Comparison of ENCODE assay signal across 8 mouse cellular contexts in the genomic region with DNA sequence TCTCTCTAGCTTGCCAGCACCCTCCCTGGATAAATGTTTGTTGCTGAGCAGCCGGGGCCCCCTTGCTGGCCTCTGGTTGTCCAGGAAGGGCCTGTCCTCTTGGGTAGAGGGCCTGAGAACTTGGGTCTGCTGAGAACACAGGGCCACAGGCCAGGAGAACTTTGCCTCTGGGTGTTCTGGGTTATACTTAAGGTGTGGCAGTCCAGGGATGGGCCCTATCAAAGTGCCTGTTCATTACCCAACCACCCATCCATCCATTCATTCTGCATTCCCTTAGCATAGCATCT. TPM values are rescaled to one million over a fixed set of nuclear protein-coding genes. Genes with fewer than 3 reads are reported as not detected.
A peak's percentile ranks its signal among the peaks of the same experiment; 100 is the strongest.
DNase-seq lines count a peak whose midpoint lies in the region; ATAC-seq and TF ChIP-seq lines count a peak whose summit lies in the region.

No protein-coding gene starts in this region.

- no peak for TF ChIP-seq CTCF in layer of hippocampus, adult 2 months (conservative IDR thresholded peaks at IDR 0.05)
- no peak for TF ChIP-seq CTCF in intestine, postnatal 0 days (IDR thresholded peaks at IDR 0.05; ENCODE audit: low read depth)

- peak overlapping the region; percentile 93 for H3K4me3 ChIP-seq in layer of hippocampus, adult 2 months
- peak overlapping the region; percentile 92 for H3K4me3 ChIP-seq in embryonic facial prominence, embryonic 14.5 days (ENCODE audit: low read depth, low read length)
- peak overlapping the region; percentile 67 for H3K4me3 ChIP-seq in intestine, postnatal 0 days (ENCODE audit: low read depth, low read length)
- H3K4me3 ChIP-seq in neural tube, embryonic 12.5 days: peak overlapping the region; percentile 84

- H3K27me3 ChIP-seq in embryonic facial prominence, embryonic 14.5 days (replicated peaks; ENCODE audit: control insufficient read depth, insufficient read depth, low read length): no peaks in the 10 kb centered on the region
- no peaks in the 10 kb centered on the region for H3K27me3 ChIP-seq in intestine, postnatal 0 days (replicated peaks; ENCODE audit: control insufficient read depth, insufficient read depth, low read length)
- H3K27me3 ChIP-seq in neural tube, embryonic 12.5 days (replicated peaks): no peaks in the 10 kb centered on the region

- peaks cover 6% of the 10 kb centered on the region; the same call in 1 of the 2 replicates for H3K4me1 ChIP-seq in embryonic facial prominence, embryonic 14.5 days (ENCODE audit: control insufficient read depth, insufficient read depth, low read length)
- 0 out of 2 replicates have a peak, but pooled peaks cover 8% of the 10 kb centered on the region for H3K4me1 ChIP-seq in intestine, postnatal 0 days (replicated peaks; ENCODE audit: control insufficient read depth, insufficient read depth, low read length)
- H3K4me1 ChIP-seq in neural tube, embryonic 12.5 days: peaks cover 24% of the 10 kb centered on the region

- H3K27ac ChIP-seq in layer of hippocampus, adult 2 months: peak overlapping the region; percentile 97
- H3K27ac ChIP-seq in embryonic facial prominence, embryonic 14.5 days (replicated peaks; ENCODE audit: low read depth, low read length): peak overlapping the region; percentile 80
- H3K27ac ChIP-seq in intestine, postnatal 0 days (ENCODE audit: low read depth, low read length): peak overlapping the region; percentile 90
- H3K27ac ChIP-seq in neural tube, embryonic 12.5 days: no peak overlapping the region

- no peak for ATAC-seq in embryonic facial prominence, embryonic 14.5 days (ENCODE audit: low read depth)
- ATAC-seq in intestine, postnatal 0 days: peak; percentile 12
- ATAC-seq in neural tube, embryonic 12.5 days (ENCODE audit: low FRiP score, low read depth): no peak

- 60% methylated on average over 1 of the region's 1 CpGs for WGBS in embryonic facial prominence, embryonic 14.5 days
- 16% methylated on average over 1 of the region's 1 CpGs for WGBS in intestine, postnatal 0 days
- 81% methylated on average over 1 of the region's 1 CpGs for WGBS in neural tube, embryonic 12.5 days

- H3K36me3 ChIP-seq in embryonic facial prominence, embryonic 14.5 days (ENCODE audit: control insufficient read depth, insufficient read depth, low read length): peaks cover 21% of the 10 kb centered on the region; the same call in 1 of the 2 replicates
- peaks cover 29% of the 10 kb centered on the region for H3K36me3 ChIP-seq in intestine, postnatal 0 days (ENCODE audit: control insufficient read depth, insufficient read depth)
- H3K36me3 ChIP-seq in neural tube, embryonic 12.5 days: peaks cover 34% of the 10 kb centered on the region

- peak overlapping the region; percentile 94 for H3K4me2 ChIP-seq in embryonic facial prominence, embryonic 14.5 days (ENCODE audit: low read depth, low read length)
- H3K4me2 ChIP-seq in intestine, postnatal 0 days (replicated peaks; ENCODE audit: low read depth): peak overlapping the region; percentile 79
- peak overlapping the region; percentile 99 for H3K4me2 ChIP-seq in neural tube, embryonic 12.5 days (replicated peaks)

- H3K9me3 ChIP-seq in embryonic facial prominence, embryonic 14.5 days (ENCODE audit: control insufficient read depth, low read length): no peaks in the 10 kb centered on the region
- no peaks in the 10 kb centered on the region for H3K9me3 ChIP-seq in intestine, postnatal 0 days (ENCODE audit: control insufficient read depth)
- no peaks in the 10 kb centered on the region for H3K9me3 ChIP-seq in neural tube, embryonic 12.5 days

- no peak for DNase-seq in layer of hippocampus, adult 2 months (ENCODE audit: low spot score in 2 of 2)
- no peak for DNase-seq in layer of hippocampus, postnatal 25 days (ENCODE audit: extremely low spot score in 1 of 2, low spot score in 1 of 2)
- no peak for DNase-seq in embryonic facial prominence, embryonic 14.5 days (ENCODE audit: low spot score)
- DNase-seq in left cerebral cortex, postnatal 4 days: no peak
- no peak for DNase-seq in layer of hippocampus, adult 11-12 months (ENCODE audit: low spot score)
- no peak for DNase-seq in spleen, postnatal 10 days (ENCODE audit: low spot score in 2 of 2)

- H3K9ac ChIP-seq in embryonic facial prominence, embryonic 14.5 days (ENCODE audit: low read depth, low read length): peak overlapping the region; percentile 75
- peak overlapping the region; percentile 65 for H3K9ac ChIP-seq in intestine, postnatal 0 days (ENCODE audit: low read depth, low read length)
- H3K9ac ChIP-seq in neural tube, embryonic 12.5 days: peak overlapping the region; percentile 80

- intact Hi-C loops in left cerebral cortex, postnatal 4 days (cut with DNase I): no loop called here

RNA-seq across cellular contexts. Expression of a gene that starts 1.3 kb away (rescaled TPM):
- 10 to 100 TPM; 22.8 to 24.0 TPM for total RNA-seq in layer of hippocampus, adult 2 months (2021)
- 10 to 100 TPM; 25.1 to 27.5 TPM for total RNA-seq in layer of hippocampus, postnatal 25 days (2021)
- polyA plus RNA-seq in embryonic facial prominence, embryonic 14.5 days (2014; fragmentation: Nextera tagmentation; extraction: Ambion mirVana): 28.5 and 29.0 TPM in 2 replicates
- 39.5 and 41.5 TPM in 2 replicates for polyA plus RNA-seq in intestine, postnatal 0 days (2015; fragmentation: Nextera tagmentation; extraction: Ambion mirVana)
- 51.9 and 52.3 TPM in 2 replicates for polyA plus RNA-seq in neural tube, embryonic 12.5 days (2016; fragmentation: Nextera tagmentation; extraction: Ambion mirVana)
- 10 to 100 TPM; 41.1 to 43.9 TPM for total RNA-seq in left cerebral cortex, postnatal 4 days (2021)

RNA-seq across cellular contexts. Expression of a gene that starts 22.3 kb away (rescaled TPM):
- total RNA-seq in layer of hippocampus, adult 2 months (2021): 10 to 100 TPM; 50.9 to 51.6 TPM
- total RNA-seq in layer of hippocampus, postnatal 25 days (2021): 10 to 100 TPM; 49.6 to 51.1 TPM
- polyA plus RNA-seq in embryonic facial prominence, embryonic 14.5 days (2014; fragmentation: Nextera tagmentation; extraction: Ambion mirVana): 43.5 and 46.9 TPM in 2 replicates
- 46.1 and 46.4 TPM in 2 replicates for polyA plus RNA-seq in intestine, postnatal 0 days (2015; fragmentation: Nextera tagmentation; extraction: Ambion mirVana)
- polyA plus RNA-seq in neural tube, embryonic 12.5 days (2016; fragmentation: Nextera tagmentation; extraction: Ambion mirVana): 26.0 and 27.7 TPM in 2 replicates
- total RNA-seq in left cerebral cortex, postnatal 4 days (2021): 10 to 100 TPM; 33.2 to 33.3 TPM

RNA-seq across cellular contexts. Expression of a gene that starts 22.5 kb away (rescaled TPM):
- 100 to 1,000 TPM; 152 to 168 TPM for total RNA-seq in layer of hippocampus, adult 2 months (2021)
- total RNA-seq in layer of hippocampus, postnatal 25 days (2021): 100 to 1,000 TPM; 163 to 169 TPM
- polyA plus RNA-seq in embryonic facial prominence, embryonic 14.5 days (2014; fragmentation: Nextera tagmentation; extraction: Ambion mirVana): 70.2 and 77.1 TPM in 2 replicates
- polyA plus RNA-seq in intestine, postnatal 0 days (2015; fragmentation: Nextera tagmentation; extraction: Ambion mirVana): 70.9 and 71.4 TPM in 2 replicates
- polyA plus RNA-seq in neural tube, embryonic 12.5 days (2016; fragmentation: Nextera tagmentation; extraction: Ambion mirVana): 129 and 135 TPM in 2 replicates
- 100 to 1,000 TPM; 145 to 153 TPM for total RNA-seq in left cerebral cortex, postnatal 4 days (2021)

RNA-seq across cellular contexts. Expression of a gene that starts 29.3 kb away (rescaled TPM):
- 100 to 1,000 TPM; 112 to 120 TPM for total RNA-seq in layer of hippocampus, adult 2 months (2021)
- total RNA-seq in layer of hippocampus, postnatal 25 days (2021): 100 to 1,000 TPM; 102 to 110 TPM
- 17.6 and 18.8 TPM in 2 replicates for polyA plus RNA-seq in embryonic facial prominence, embryonic 14.5 days (2014; fragmentation: Nextera tagmentation; extraction: Ambion mirVana)
- polyA plus RNA-seq in intestine, postnatal 0 days (2015; fragmentation: Nextera tagmentation; extraction: Ambion mirVana): 12.6 TPM in 2 replicates
- 28.5 and 31.8 TPM in 2 replicates for polyA plus RNA-seq in neural tube, embryonic 12.5 days (2016; fragmentation: Nextera tagmentation; extraction: Ambion mirVana)
- 10 to 100 TPM; 69.7 to 76.5 TPM for total RNA-seq in left cerebral cortex, postnatal 4 days (2021)

RNA-seq across cellular contexts. Expression of a gene that starts 34.2 kb away (rescaled TPM):
- 100 to 1,000 TPM; 287 to 288 TPM for total RNA-seq in layer of hippocampus, adult 2 months (2021)
- 100 to 1,000 TPM; 249 to 278 TPM for total RNA-seq in layer of hippocampus, postnatal 25 days (2021)
- 79.3 and 83.1 TPM in 2 replicates for polyA plus RNA-seq in embryonic facial prominence, embryonic 14.5 days (2014; fragmentation: Nextera tagmentation; extraction: Ambion mirVana)
- polyA plus RNA-seq in intestine, postnatal 0 days (2015; fragmentation: Nextera tagmentation; extraction: Ambion mirVana): 38.1 TPM in 2 replicates
- 105 and 118 TPM in 2 replicates for polyA plus RNA-seq in neural tube, embryonic 12.5 days (2016; fragmentation: Nextera tagmentation; extraction: Ambion mirVana)
- 100 to 1,000 TPM; 161 to 176 TPM for total RNA-seq in left cerebral cortex, postnatal 4 days (2021)
